Mouse (Mus musculus): Measurements from ENCODE around the gene Rev3l.

GRCm38 (mm10) chr10:39716936-39717335 is 15.0 kb upstream of the Rev3l start:
- no peak for TF ChIP-seq ZC3H11A (IDR thresholded peaks at IDR 0.05; ENCODE audit: low read depth, low read length)
- TF ChIP-seq MAX (IDR thresholded peaks at IDR 0.05; ENCODE audit: low read length): no peak
- TF ChIP-seq POLR2A (IDR thresholded peaks at IDR 0.05; ENCODE audit: control insufficient read depth in 1 of 2, insufficient read depth in 1 of 2, low read depth in 1 of 2, low read length in 2 of 2, poor library complexity in 1 of 2): no peak
- TF ChIP-seq TAL1 (IDR thresholded peaks at IDR 0.05; ENCODE audit: low read length): no peak
- no peak for TF ChIP-seq CTCF (IDR thresholded peaks at IDR 0.05 in 2 of 3, conservative IDR thresholded peaks at IDR 0.05 in 1 of 3; ENCODE audit: control insufficient read depth in 1 of 3, insufficient read depth in 1 of 3, low read depth in 2 of 3, low read length in 3 of 3, poor library complexity in 1 of 3, severe bottlenecking in 1 of 3)
- TF ChIP-seq EP300 (IDR thresholded peaks at IDR 0.05; ENCODE audit: low read depth in 1 of 2, low read length in 2 of 2): no peak
- no peak for TF ChIP-seq RAD21 (IDR thresholded peaks at IDR 0.05; ENCODE audit: low read depth, low read length)
- TF ChIP-seq POLR2AphosphoS5 (IDR thresholded peaks at IDR 0.05; ENCODE audit: borderline replicate concordance, low read depth, low read length): no peak
- no peak for TF ChIP-seq POLR2AphosphoS2 (IDR thresholded peaks at IDR 0.05; ENCODE audit: low read length)
- TF ChIP-seq KAT2A (conservative IDR thresholded peaks at IDR 0.05; ENCODE audit: low read depth, low read length): no peak

All from MEL (cell line).